Mouse (Mus musculus): ENCODE results near the gene Lypd6. TPM values are rescaled to one million over a fixed set of nuclear protein-coding genes. Genes with fewer than 3 reads are reported as not detected.
A peak's percentile ranks its signal among the peaks of the same experiment; 100 is the strongest.

Lypd6 gene
- 5.3 and 5.5 TPM in 2 replicates for polyA plus RNA-seq (2014; fragmentation: Nextera tagmentation; extraction: Ambion mirVana)

DNA sequence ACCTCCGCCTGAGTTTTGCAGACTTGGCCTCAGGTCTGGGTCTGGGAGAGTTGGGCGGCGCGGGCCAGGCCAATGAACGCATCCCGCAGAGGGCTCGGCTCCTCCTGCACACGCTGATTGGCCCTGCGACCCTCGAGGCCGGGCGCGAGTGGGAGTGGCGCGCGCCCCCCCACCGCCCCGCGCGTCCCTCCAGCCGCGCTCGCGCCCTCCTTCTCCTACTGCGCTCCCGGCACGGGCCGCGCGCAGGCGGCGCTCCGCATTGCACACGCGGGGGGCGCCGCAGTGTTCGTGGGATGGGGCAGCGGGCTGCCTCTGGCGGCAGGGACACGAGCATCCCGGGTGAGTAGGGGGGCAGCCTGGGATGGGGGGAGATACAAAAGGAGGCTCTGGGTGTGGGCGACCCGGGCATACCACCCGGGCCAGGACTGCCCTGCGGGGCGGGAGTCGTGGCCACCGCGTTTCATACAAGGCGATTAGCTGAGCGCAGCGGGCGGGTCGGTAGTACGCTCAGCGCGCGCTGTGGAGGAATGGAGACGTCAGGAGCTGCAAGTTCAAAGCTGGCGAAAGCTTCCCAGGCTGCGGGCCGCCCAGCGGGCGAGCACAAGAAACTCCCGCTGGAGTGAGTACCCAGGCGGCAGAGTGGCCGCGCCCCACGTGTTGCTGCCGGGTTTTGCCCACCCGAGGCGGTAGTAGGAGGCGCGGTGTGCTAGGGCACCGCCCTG lies at the start of gene Lypd6:
Gene Lypd6, plus strand, starts transcription at position 184 of the 722 bp plus-strand sequence.
- Histone ChIP-seq H3K9ac (ENCODE audit: low read depth, low read length) (peak within 1 kb of the TSS; percentile 60), H3K27me3 (ENCODE audit: control insufficient read depth, insufficient read depth, low read length) (peaks cover 7% of the 10 kb centered on the region), H3K36me3 (ENCODE audit: control insufficient read depth, insufficient read depth, low read length) (no peaks in the 10 kb centered on the region), H3K4me2 (replicated peaks; ENCODE audit: low read depth, low read length) (peak within 1 kb of the TSS; percentile 91), H3K4me1 (replicated peaks; ENCODE audit: control insufficient read depth, insufficient read depth, low read length) (no peaks in the 10 kb centered on the region), H3K4me3 (ENCODE audit: low read depth, low read length) (peak within 1 kb of the TSS; percentile 68), H3K9me3 (ENCODE audit: control insufficient read depth, low read length) (no peaks in the 10 kb centered on the region), H3K27ac (ENCODE audit: low read depth, low read length) (0 out of 2 replicates have a peak within 1 kb of the TSS, but pooled peaks have one; percentile 17)
- peak; percentile 96 for ATAC-seq (ENCODE audit: low FRiP score)
- DNase-seq (ENCODE audit: low spot score), result peak; percentile 81
- WGBS, result under 1% methylated on average over 65 of the region's 76 CpGs

- DNase-seq (ENCODE audit: low spot score), result no peak
- ATAC-seq (ENCODE audit: low FRiP score), result no peak
- no peaks in the 10 kb centered on the region for H3K4me1 ChIP-seq (replicated peaks; ENCODE audit: control insufficient read depth, insufficient read depth, low read length)
- H3K27me3 ChIP-seq (ENCODE audit: control insufficient read depth, insufficient read depth, low read length), result no peaks in the 10 kb centered on the region
- H3K4me3 ChIP-seq (ENCODE audit: low read depth, low read length), result no peak overlapping the region
- no peak overlapping the region for H3K4me2 ChIP-seq (replicated peaks; ENCODE audit: low read depth, low read length)
- H3K27ac ChIP-seq (ENCODE audit: low read depth, low read length), result no peak overlapping the region
- WGBS, result 97% methylated on average over 1 of the region's 1 CpGs
- H3K9ac ChIP-seq (ENCODE audit: low read depth, low read length), result no peak overlapping the region
- no peaks in the 10 kb centered on the region for H3K9me3 ChIP-seq (ENCODE audit: control insufficient read depth, low read length)
- H3K36me3 ChIP-seq (ENCODE audit: control insufficient read depth, insufficient read depth, low read length), result no peaks in the 10 kb centered on the region
These were observed 46.8 kb upstream of the Lypd6 start for GRCm38 (mm10) chr2:50019477-50019876.

- DNase-seq (ENCODE audit: low spot score), result no peak
- WGBS, result 92% methylated on average over 5 of the region's 5 CpGs
- Histone ChIP-seq H3K4me1 (replicated peaks; ENCODE audit: control insufficient read depth, insufficient read depth, low read length) (no peaks in the 10 kb centered on the region), H3K27ac (ENCODE audit: low read depth, low read length) (no peak overlapping the region), H3K36me3 (ENCODE audit: control insufficient read depth, insufficient read depth, low read length) (no peaks in the 10 kb centered on the region), H3K4me3 (ENCODE audit: low read depth, low read length) (no peak overlapping the region), H3K9ac (ENCODE audit: low read depth, low read length) (no peak overlapping the region), H3K4me2 (replicated peaks; ENCODE audit: low read depth, low read length) (no peak overlapping the region), H3K27me3 (ENCODE audit: control insufficient read depth, insufficient read depth, low read length) (no peaks in the 10 kb centered on the region), H3K9me3 (ENCODE audit: control insufficient read depth, low read length) (no peaks in the 10 kb centered on the region)
- no peak for ATAC-seq (ENCODE audit: low FRiP score)
These were observed 40.7 kb upstream of the Lypd6 start for GRCm38 (mm10) chr2:50025549-50025948.

- Histone ChIP-seq H3K27ac (ENCODE audit: low read depth, low read length) (no peak overlapping the region), H3K9ac (ENCODE audit: low read depth, low read length) (no peak overlapping the region), H3K4me3 (ENCODE audit: low read depth, low read length) (no peak overlapping the region), H3K9me3 (ENCODE audit: control insufficient read depth, low read length) (no peaks in the 10 kb centered on the region), H3K4me2 (replicated peaks; ENCODE audit: low read depth, low read length) (no peak overlapping the region), H3K36me3 (ENCODE audit: control insufficient read depth, insufficient read depth, low read length) (no peaks in the 10 kb centered on the region), H3K4me1 (replicated peaks; ENCODE audit: control insufficient read depth, insufficient read depth, low read length) (no peaks in the 10 kb centered on the region), H3K27me3 (ENCODE audit: control insufficient read depth, insufficient read depth, low read length) (no peaks in the 10 kb centered on the region)
- DNase-seq (ENCODE audit: low spot score) (no peak), ATAC-seq (ENCODE audit: low FRiP score) (no peak)
- WGBS, result 79% methylated on average over 8 of the region's 8 CpGs
These were observed 37.3 kb upstream of the Lypd6 start for GRCm38 (mm10) chr2:50028930-50029329.

DNA sequence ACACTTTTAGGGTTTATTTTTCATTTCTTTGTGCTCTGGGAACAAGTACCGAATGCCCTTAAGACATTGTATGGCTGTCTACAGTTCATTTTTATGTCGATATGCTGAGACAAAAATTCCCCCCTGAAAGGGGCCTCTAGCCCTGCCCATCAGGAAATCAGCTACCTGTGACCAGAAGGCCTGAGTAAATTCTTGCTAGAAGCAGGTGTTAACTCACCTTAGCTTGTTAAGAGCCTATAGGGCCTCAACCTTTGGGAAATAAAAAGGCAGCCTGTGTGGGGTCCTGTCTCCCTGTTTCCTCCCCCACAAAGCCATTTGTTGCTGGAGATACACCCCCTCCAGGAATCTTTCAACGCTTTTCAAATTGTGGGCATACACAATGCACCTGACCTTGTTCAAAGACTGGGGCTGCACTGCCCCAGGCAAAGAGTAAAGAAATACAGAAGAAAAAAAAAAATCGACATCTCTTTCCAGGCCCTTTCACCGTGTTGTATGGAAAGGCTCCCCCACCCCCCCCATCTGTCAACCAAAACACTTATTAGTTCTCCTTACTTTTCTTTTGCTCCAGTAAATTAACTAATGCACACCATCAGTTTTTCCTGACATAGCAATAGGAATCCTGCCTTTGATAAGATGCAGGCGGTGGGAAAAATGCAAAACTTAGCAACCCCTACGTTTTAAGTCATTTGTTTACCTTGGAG lies 21.9 kb upstream of the Lypd6 start:
- H3K4me1 ChIP-seq (replicated peaks; ENCODE audit: control insufficient read depth, insufficient read depth, low read length), result no peaks in the 10 kb centered on the region
- no peak for DNase-seq (ENCODE audit: low spot score)
- H3K9ac ChIP-seq (ENCODE audit: low read depth, low read length), result no peak overlapping the region
- 60% methylated on average over 7 of the region's 7 CpGs for WGBS
- no peak for ATAC-seq (ENCODE audit: low FRiP score)
- no peaks in the 10 kb centered on the region for H3K9me3 ChIP-seq (ENCODE audit: control insufficient read depth, low read length)
- H3K27me3 ChIP-seq (ENCODE audit: control insufficient read depth, insufficient read depth, low read length), result no peaks in the 10 kb centered on the region
- H3K36me3 ChIP-seq (ENCODE audit: control insufficient read depth, insufficient read depth, low read length), result no peaks in the 10 kb centered on the region
- no peak overlapping the region for H3K4me2 ChIP-seq (replicated peaks; ENCODE audit: low read depth, low read length)
- H3K4me3 ChIP-seq (ENCODE audit: low read depth, low read length), result no peak overlapping the region
- H3K27ac ChIP-seq (ENCODE audit: low read depth, low read length), result no peak overlapping the region

GRCm38 (mm10) chr2:50044871-50045470 lies 21.3 kb upstream of the Lypd6 start:
- ATAC-seq (ENCODE audit: low FRiP score) (no peak), DNase-seq (ENCODE audit: low spot score) (no peak)
- Histone ChIP-seq H3K9ac (ENCODE audit: low read depth, low read length) (no peak overlapping the region), H3K27me3 (ENCODE audit: control insufficient read depth, insufficient read depth, low read length) (no peaks in the 10 kb centered on the region), H3K4me1 (replicated peaks; ENCODE audit: control insufficient read depth, insufficient read depth, low read length) (no peaks in the 10 kb centered on the region), H3K36me3 (ENCODE audit: control insufficient read depth, insufficient read depth, low read length) (no peaks in the 10 kb centered on the region), H3K4me2 (replicated peaks; ENCODE audit: low read depth, low read length) (no peak overlapping the region), H3K27ac (ENCODE audit: low read depth, low read length) (no peak overlapping the region), H3K4me3 (ENCODE audit: low read depth, low read length) (no peak overlapping the region), H3K9me3 (ENCODE audit: control insufficient read depth, low read length) (no peaks in the 10 kb centered on the region)
- WGBS, result 65% methylated on average over 7 of the region's 7 CpGs

- DNase-seq (ENCODE audit: low spot score) (no peak), ATAC-seq (ENCODE audit: low FRiP score) (no peak)
- Histone ChIP-seq H3K9ac (ENCODE audit: low read depth, low read length) (no peak overlapping the region), H3K27me3 (ENCODE audit: control insufficient read depth, insufficient read depth, low read length) (no peaks in the 10 kb centered on the region), H3K9me3 (ENCODE audit: control insufficient read depth, low read length) (no peaks in the 10 kb centered on the region), H3K36me3 (ENCODE audit: control insufficient read depth, insufficient read depth, low read length) (no peaks in the 10 kb centered on the region), H3K4me1 (replicated peaks; ENCODE audit: control insufficient read depth, insufficient read depth, low read length) (no peaks in the 10 kb centered on the region), H3K4me2 (replicated peaks; ENCODE audit: low read depth, low read length) (no peak overlapping the region), H3K4me3 (ENCODE audit: low read depth, low read length) (no peak overlapping the region), H3K27ac (ENCODE audit: low read depth, low read length) (no peak overlapping the region)
- 87% methylated on average over 4 of the region's 4 CpGs for WGBS
These were observed 20.4 kb upstream of the Lypd6 start for GRCm38 (mm10) chr2:50045841-50046240.

GRCm38 (mm10) chr2:50048442-50048841 lies 17.8 kb upstream of the Lypd6 start:
- H3K27me3 ChIP-seq (ENCODE audit: control insufficient read depth, insufficient read depth, low read length), result no peaks in the 10 kb centered on the region
- no peak overlapping the region for H3K4me3 ChIP-seq (ENCODE audit: low read depth, low read length)
- H3K27ac ChIP-seq (ENCODE audit: low read depth, low read length), result no peak overlapping the region
- no peak overlapping the region for H3K9ac ChIP-seq (ENCODE audit: low read depth, low read length)
- H3K36me3 ChIP-seq (ENCODE audit: control insufficient read depth, insufficient read depth, low read length), result no peaks in the 10 kb centered on the region
- H3K4me1 ChIP-seq (replicated peaks; ENCODE audit: control insufficient read depth, insufficient read depth, low read length), result no peaks in the 10 kb centered on the region
- no peak for ATAC-seq (ENCODE audit: low FRiP score)
- no peak for DNase-seq (ENCODE audit: low spot score)
- no peak overlapping the region for H3K4me2 ChIP-seq (replicated peaks; ENCODE audit: low read depth, low read length)
- H3K9me3 ChIP-seq (ENCODE audit: control insufficient read depth, low read length), result no peaks in the 10 kb centered on the region
